Mouse (Mus musculus) liver, postnatal 0 days (tissue): ENCODE data around the gene Serpinf2.

Experiments used
- CTCF ChIP-seq: sonication (generic); IDR thresholded peaks from 2 replicates; pipeline ENCODE4 v1.5.1; 2016; ENCODE audit warnings: antibody characterized with exemption, low read depth
- EP300 ChIP-seq: IDR thresholded peaks from 2 replicates; pipeline ENCODE4 v1.6.1; 2016; ENCODE audit warnings: antibody characterized with exemption, low read depth, mild to moderate bottlenecking

GRCm38 (mm10) chr11:75463624-75464023, 24.2 kb upstream of the Serpinf2 start:
- TF ChIP-seq EP300 (no peak), CTCF (no peak)
